Mouse (Mus musculus) mouse embryonic stem cell (cell line): Measurements from ENCODE around the gene Mbnl2.

Source experiments
- in situ Hi-C, 2 experiments: fragments of 300-500 bp; cut with MboI; formaldehyde crosslinking; loops; 1 replicate in 1 of 2; 3 replicates in 1 of 2; pipeline ENCODE4 v1.14.3; 2019 to 2020; ENCODE audit warnings: low sequenced_read_pairs in 2 of 2, low pct_unique_long_range_greater_than_20kb in 1 of 2, mixed read lengths in 1 of 2; ENCODE audit not compliant: unreplicated experiment in 1 of 2

Gene Mbnl2

DNA sequence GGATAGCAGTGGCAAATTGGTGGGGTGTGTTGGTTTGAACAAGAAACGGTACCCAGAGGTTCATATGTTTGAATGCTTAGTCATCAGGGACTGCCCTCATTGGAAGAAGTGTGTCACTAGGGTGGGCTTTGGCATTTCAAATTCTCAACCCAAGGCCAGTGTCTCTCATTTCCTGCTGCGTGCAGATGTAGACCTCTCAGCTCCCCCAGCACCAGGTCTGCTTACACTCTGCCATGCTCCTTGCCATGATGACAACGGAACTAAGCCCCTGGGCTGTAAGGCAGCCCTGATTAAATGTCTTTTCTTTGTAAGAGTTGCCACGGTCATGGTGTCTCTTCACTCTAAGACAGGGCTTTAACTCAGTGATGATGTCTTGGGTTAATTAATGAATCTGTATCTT is 69.2 kb downstream of the Mbnl2 start:
- in situ Hi-C loops = no loop called here

GRCm38 (mm10) chr14:120347410-120348315 is 72.2 kb downstream of the Mbnl2 start:
- in situ Hi-C loops = no loop called here

- in situ Hi-C loops = no loop called here
Measured at GRCm38 (mm10) chr14:120349332-120349731, 73.9 kb downstream of the Mbnl2 start.

GRCm38 (mm10) chr14:120352136-120352843 is 76.8 kb downstream of the Mbnl2 start:
- in situ Hi-C loops = no loop called here

DNA sequence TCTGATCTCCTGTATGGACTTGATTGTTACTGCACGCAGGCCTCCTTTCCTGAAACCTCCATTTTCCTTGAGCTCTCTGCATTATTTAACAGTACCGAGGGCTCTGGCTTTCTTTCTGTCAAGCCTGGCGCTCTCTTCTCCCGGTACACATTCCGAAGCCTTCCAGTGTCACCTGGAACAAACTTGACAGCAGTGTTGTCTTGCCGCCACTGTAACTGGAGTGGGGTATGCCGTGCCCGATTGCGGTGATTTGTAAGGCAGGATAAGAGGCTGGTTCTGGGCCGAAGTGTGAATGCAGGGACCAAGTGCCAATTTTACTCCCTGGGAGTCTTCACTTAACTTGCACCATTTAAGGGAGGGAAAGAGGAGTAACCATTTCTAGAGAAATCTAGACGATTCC is 77.7 kb downstream of the Mbnl2 start:
- in situ Hi-C loops = no loop called here

GRCm38 (mm10) chr14:120354595-120354994 is 79.1 kb downstream of the Mbnl2 start:
- in situ Hi-C loops = no loop called here

- in situ Hi-C loops = no loop called here
Measured at GRCm38 (mm10) chr14:120355040-120355741, 79.7 kb downstream of the Mbnl2 start.

DNA sequence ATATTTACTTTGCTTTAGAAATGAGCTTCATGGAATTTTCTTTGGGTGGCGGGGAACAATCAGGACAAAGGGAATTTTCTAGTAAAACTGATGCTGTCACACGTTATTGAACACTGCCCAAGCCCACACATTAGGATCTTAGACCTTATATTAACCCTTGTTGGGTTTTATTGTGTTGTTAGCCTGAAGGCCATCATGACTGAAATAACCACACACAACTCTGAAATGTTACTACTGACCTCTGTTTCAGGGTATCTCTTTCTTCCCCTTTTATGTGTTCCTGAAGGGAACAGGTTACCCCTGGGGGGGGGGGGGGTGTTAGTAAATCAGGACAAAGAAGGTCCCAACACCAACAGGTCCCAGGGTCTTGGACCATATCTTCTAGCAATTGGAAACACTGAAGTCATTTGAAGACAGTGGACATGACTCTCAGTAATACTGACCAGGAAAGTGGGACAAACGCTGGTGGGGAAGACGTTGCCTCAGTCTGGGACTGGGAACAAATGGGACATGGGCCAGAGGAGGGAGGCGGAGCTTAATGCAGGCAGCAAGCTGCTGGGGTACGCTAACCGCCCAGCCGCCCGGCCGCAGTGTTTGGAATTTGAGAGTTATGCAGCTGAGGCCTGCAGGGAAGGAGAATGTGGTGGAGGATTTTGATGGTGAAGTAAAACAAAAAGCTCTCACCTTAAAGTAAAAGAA is 80.4 kb downstream of the Mbnl2 start:
- in situ Hi-C loops = no loop called here

- in situ Hi-C loops = no loop called here
Measured at GRCm38 (mm10) chr14:120357321-120358070, 82.0 kb downstream of the Mbnl2 start.

- in situ Hi-C loops = loop anchor here in 1 of 2 experiments (10.0 kb wide), 1 partner anchor 95 kb away; no protein-coding TSS in a partner anchor
Measured at GRCm38 (mm10) chr14:120359608-120360007, 84.1 kb downstream of the Mbnl2 start.

GRCm38 (mm10) chr14:120361121-120361520 is 85.7 kb downstream of the Mbnl2 start:
- in situ Hi-C loops = loop anchor here in 1 of 2 experiments (10.0 kb wide), 1 partner anchor 96 kb away; no protein-coding TSS in a partner anchor

GRCm38 (mm10) chr14:120362409-120362992 is 87.0 kb downstream of the Mbnl2 start:
- in situ Hi-C loops = loop anchor here in 1 of 2 experiments (10.0 kb wide), 1 partner anchor 98 kb away; no protein-coding TSS in a partner anchor

GRCm38 (mm10) chr14:120363090-120363818 is 87.8 kb downstream of the Mbnl2 start:
- in situ Hi-C loops = loop anchor here in 1 of 2 experiments (10.0 kb wide), 1 partner anchor 98 kb away; no protein-coding TSS in a partner anchor

- in situ Hi-C loops = loop anchor here in 1 of 2 experiments (10.0 kb wide), 1 partner anchor 100 kb away; no protein-coding TSS in a partner anchor
Measured at GRCm38 (mm10) chr14:120365088-120365487, 89.6 kb downstream of the Mbnl2 start.

GRCm38 (mm10) chr14:120366962-120367361 is 91.5 kb downstream of the Mbnl2 start:
- in situ Hi-C loops = loop anchor here in 1 of 2 experiments (10.0 kb wide), 1 partner anchor 102 kb away; no protein-coding TSS in a partner anchor

- in situ Hi-C loops = loop anchor here in 1 of 2 experiments (10.0 kb wide), 1 partner anchor 103 kb away; no protein-coding TSS in a partner anchor
Measured at GRCm38 (mm10) chr14:120367589-120367988, 92.1 kb downstream of the Mbnl2 start.
